Mouse (Mus musculus): ENCODE data around the gene Myo9b. TPM values are rescaled to one million over a fixed set of nuclear protein-coding genes. Genes with fewer than 3 reads are reported as not detected.
"Not testable (repeated sequence)": the region's sequence is repeated elsewhere in the genome, so short reads cannot be mapped to it uniquely, and the experiment has no call there.

Gene Myo9b
- polyA plus RNA-seq, 1 experiment from 2014 or later: 24.2 TPM

GRCm38 (mm10) chr8:71288441-71288949, 16.0 kb downstream of the Myo9b start:
- Histone ChIP-seq H3K4me3 (ENCODE audit: low read depth, low read length) (no peak overlapping the region), H3K27ac (ENCODE audit: low read depth) (no peak overlapping the region), H3K9ac (no peak overlapping the region), H3K4me2 (no peak overlapping the region), H3K9me3 (ENCODE audit: low read depth, low read length) (no peaks in the 10 kb centered on the region), H3K4me1 (ENCODE audit: insufficient read depth) (no peaks in the 10 kb centered on the region), H3K36me3 (ENCODE audit: insufficient read depth) (peaks cover 13% of the 10 kb centered on the region), H3K27me3 (ENCODE audit: insufficient read depth, low read length) (no peaks in the 10 kb centered on the region)
- ATAC-seq (ENCODE audit: insufficient read depth) (no peak), DNase-seq (no peak)
- peak; percentile 44 for TF ChIP-seq CTCF (IDR thresholded peaks at IDR 0.05; ENCODE audit: low read depth)
- 43% methylated on average over 3 of the region's 3 CpGs for WGBS

- H3K27me3 ChIP-seq (ENCODE audit: insufficient read depth, low read length): no peaks in the 10 kb centered on the region
- H3K4me1 ChIP-seq (ENCODE audit: insufficient read depth): no peaks in the 10 kb centered on the region
- H3K36me3 ChIP-seq (ENCODE audit: insufficient read depth): peaks cover 14% of the 10 kb centered on the region
- TF ChIP-seq CTCF (IDR thresholded peaks at IDR 0.05; ENCODE audit: low read depth): no peak
- 48% methylated on average over 7 of the region's 7 CpGs for WGBS
- no peaks in the 10 kb centered on the region for H3K9me3 ChIP-seq (ENCODE audit: low read depth, low read length)
- H3K4me2 ChIP-seq: no peak overlapping the region
- H3K27ac ChIP-seq (ENCODE audit: low read depth): no peak overlapping the region
- ATAC-seq (ENCODE audit: insufficient read depth): no peak
- no peak overlapping the region for H3K4me3 ChIP-seq (ENCODE audit: low read depth, low read length)
- H3K9ac ChIP-seq: no peak overlapping the region
- DNase-seq: peak; percentile 42
Measured at GRCm38 (mm10) chr8:71289098-71289497, 16.6 kb downstream of the Myo9b start.

- H3K9ac ChIP-seq: no peak overlapping the region
- no peak overlapping the region for H3K4me3 ChIP-seq (ENCODE audit: low read depth, low read length)
- H3K27ac ChIP-seq (ENCODE audit: low read depth): no peak overlapping the region
- no peak for TF ChIP-seq CTCF (IDR thresholded peaks at IDR 0.05; ENCODE audit: low read depth)
- peaks cover 21% of the 10 kb centered on the region for H3K36me3 ChIP-seq (ENCODE audit: insufficient read depth)
- H3K9me3 ChIP-seq (ENCODE audit: low read depth, low read length): no peaks in the 10 kb centered on the region
- WGBS: 92% methylated on average over 21 of the region's 21 CpGs
- ATAC-seq (ENCODE audit: insufficient read depth) (no peak), DNase-seq (no peak)
- H3K27me3 ChIP-seq (ENCODE audit: insufficient read depth, low read length): no peaks in the 10 kb centered on the region
- H3K4me2 ChIP-seq: no peak overlapping the region
- no peaks in the 10 kb centered on the region for H3K4me1 ChIP-seq (ENCODE audit: insufficient read depth)
Measured at GRCm38 (mm10) chr8:71290211-71290610, 17.7 kb downstream of the Myo9b start.

DNA sequence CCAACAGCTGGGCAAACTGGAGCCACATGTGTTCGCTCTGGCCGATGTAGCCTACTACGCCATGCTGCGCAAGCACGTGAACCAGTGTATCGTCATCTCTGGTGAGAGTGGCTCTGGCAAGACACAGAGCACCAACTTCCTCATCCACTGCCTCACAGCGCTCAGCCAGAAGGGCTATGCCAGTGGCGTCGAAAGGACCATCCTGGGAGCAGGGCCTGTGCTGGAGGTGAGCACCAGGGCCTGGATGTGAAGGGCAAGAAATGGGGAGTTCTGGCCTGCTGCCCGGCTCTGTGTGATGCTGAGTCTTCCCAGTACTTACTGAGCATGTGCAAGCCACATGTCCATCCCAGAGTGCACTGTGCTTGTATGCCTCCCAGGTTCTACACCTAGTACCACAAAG, 18.4 kb downstream of the Myo9b start:
- H3K9me3 ChIP-seq (ENCODE audit: low read depth, low read length): no peaks in the 10 kb centered on the region
- no peak overlapping the region for H3K27ac ChIP-seq (ENCODE audit: low read depth)
- H3K27me3 ChIP-seq (ENCODE audit: insufficient read depth, low read length): no peaks in the 10 kb centered on the region
- no peak for TF ChIP-seq CTCF (IDR thresholded peaks at IDR 0.05; ENCODE audit: low read depth)
- DNase-seq: no peak
- no peak overlapping the region for H3K4me3 ChIP-seq (ENCODE audit: low read depth, low read length)
- ATAC-seq (ENCODE audit: insufficient read depth): no peak
- no peak overlapping the region for H3K9ac ChIP-seq
- WGBS: 94% methylated on average over 10 of the region's 10 CpGs
- no peak overlapping the region for H3K4me2 ChIP-seq
- H3K36me3 ChIP-seq (ENCODE audit: insufficient read depth): peaks cover 21% of the 10 kb centered on the region
- H3K4me1 ChIP-seq (ENCODE audit: insufficient read depth): no peaks in the 10 kb centered on the region

DNA sequence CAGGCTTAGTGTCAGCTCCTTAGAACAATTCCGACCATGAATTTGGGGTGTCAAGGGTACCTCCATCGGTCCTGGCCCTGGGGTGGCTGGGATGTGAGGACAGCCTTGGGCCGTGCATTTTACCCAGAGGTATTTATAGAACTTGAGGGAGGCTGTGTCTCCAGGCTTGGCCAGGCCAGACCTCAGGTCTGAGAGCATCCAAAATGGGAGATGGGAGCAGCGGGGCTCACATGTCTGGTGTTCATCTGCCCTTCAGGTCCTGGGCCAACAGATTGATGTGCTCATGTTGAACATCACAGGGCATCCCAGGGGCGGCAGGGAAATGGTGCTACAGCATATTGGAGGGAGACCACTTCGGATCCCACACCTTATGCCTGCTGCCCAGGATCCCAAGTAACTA, 18.8 kb downstream of the Myo9b start:
- no peak overlapping the region for H3K4me2 ChIP-seq
- no peak for ATAC-seq (ENCODE audit: insufficient read depth)
- no peak overlapping the region for H3K4me3 ChIP-seq (ENCODE audit: low read depth, low read length)
- WGBS: 86% methylated on average over 6 of the region's 6 CpGs
- no peak overlapping the region for H3K27ac ChIP-seq (ENCODE audit: low read depth)
- H3K36me3 ChIP-seq (ENCODE audit: insufficient read depth): peaks cover 21% of the 10 kb centered on the region
- no peaks in the 10 kb centered on the region for H3K27me3 ChIP-seq (ENCODE audit: insufficient read depth, low read length)
- H3K4me1 ChIP-seq (ENCODE audit: insufficient read depth): no peaks in the 10 kb centered on the region
- no peak overlapping the region for H3K9ac ChIP-seq
- DNase-seq: no peak
- no peaks in the 10 kb centered on the region for H3K9me3 ChIP-seq (ENCODE audit: low read depth, low read length)
- no peak for TF ChIP-seq CTCF (IDR thresholded peaks at IDR 0.05; ENCODE audit: low read depth)

- H3K27me3 ChIP-seq (ENCODE audit: insufficient read depth, low read length); H3K4me1 ChIP-seq (ENCODE audit: insufficient read depth); H3K9me3 ChIP-seq (ENCODE audit: low read depth, low read length); DNase-seq; H3K27ac ChIP-seq (ENCODE audit: low read depth); H3K4me3 ChIP-seq (ENCODE audit: low read depth, low read length); ATAC-seq (ENCODE audit: insufficient read depth); H3K4me2 ChIP-seq; H3K9ac ChIP-seq: not testable (repeated sequence)
- WGBS: 85% methylated on average over 3 of the region's 3 CpGs
- H3K36me3 ChIP-seq (ENCODE audit: insufficient read depth): peaks cover 26% of the 10 kb centered on the region
Measured at GRCm38 (mm10) chr8:71293930-71294329, 21.4 kb downstream of the Myo9b start.

DNA sequence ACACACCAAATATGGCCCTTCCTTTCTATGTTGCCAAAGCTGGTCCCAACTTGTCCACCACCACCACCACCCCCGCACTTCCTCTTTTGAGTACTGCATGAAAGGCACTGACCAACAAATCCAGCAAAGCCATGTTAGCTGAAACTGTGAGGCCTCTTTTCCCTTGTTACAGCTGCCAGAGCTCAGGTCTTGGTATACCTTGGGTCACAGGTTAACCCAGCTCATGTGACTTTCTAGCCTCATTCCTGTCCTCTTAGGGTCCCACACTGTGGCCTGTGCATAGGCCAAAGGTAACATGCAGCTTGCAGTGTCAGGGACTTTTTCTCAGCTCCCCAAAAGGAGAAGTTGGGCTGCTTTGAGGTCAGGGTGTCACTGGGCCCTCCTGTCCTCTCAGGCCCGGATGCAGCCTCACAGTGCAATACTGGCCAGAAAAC, 23.7 kb downstream of the Myo9b start:
- WGBS: 87% methylated on average over 2 of the region's 2 CpGs
- H3K36me3 ChIP-seq (ENCODE audit: insufficient read depth): peaks cover 15% of the 10 kb centered on the region
- H3K4me1 ChIP-seq (ENCODE audit: insufficient read depth): no peaks in the 10 kb centered on the region
- no peak overlapping the region for H3K9ac ChIP-seq
- no peak overlapping the region for H3K27ac ChIP-seq (ENCODE audit: low read depth)
- TF ChIP-seq CTCF (IDR thresholded peaks at IDR 0.05; ENCODE audit: low read depth): no peak
- no peaks in the 10 kb centered on the region for H3K27me3 ChIP-seq (ENCODE audit: insufficient read depth, low read length)
- no peak for DNase-seq
- H3K4me2 ChIP-seq: no peak overlapping the region
- H3K4me3 ChIP-seq (ENCODE audit: low read depth, low read length): no peak overlapping the region
- no peak for ATAC-seq (ENCODE audit: insufficient read depth)
- no peaks in the 10 kb centered on the region for H3K9me3 ChIP-seq (ENCODE audit: low read depth, low read length)

- no peak overlapping the region for H3K4me3 ChIP-seq (ENCODE audit: low read depth, low read length)
- H3K27me3 ChIP-seq (ENCODE audit: insufficient read depth, low read length): no peaks in the 10 kb centered on the region
- H3K9me3 ChIP-seq (ENCODE audit: low read depth, low read length): no peaks in the 10 kb centered on the region
- DNase-seq (no peak), ATAC-seq (ENCODE audit: insufficient read depth) (no peak)
- H3K9ac ChIP-seq: no peak overlapping the region
- H3K4me2 ChIP-seq: no peak overlapping the region
- no peak for TF ChIP-seq CTCF (IDR thresholded peaks at IDR 0.05; ENCODE audit: low read depth)
- H3K27ac ChIP-seq (ENCODE audit: low read depth): no peak overlapping the region
- peaks cover 13% of the 10 kb centered on the region; the same call in 1 of the 2 replicates for H3K36me3 ChIP-seq (ENCODE audit: insufficient read depth)
- no peaks in the 10 kb centered on the region for H3K4me1 ChIP-seq (ENCODE audit: insufficient read depth)
- WGBS: 94% methylated on average over 2 of the region's 2 CpGs
Measured at GRCm38 (mm10) chr8:71296784-71297183, 24.3 kb downstream of the Myo9b start.
